Mouse (Mus musculus): ENCODE results near the gene Traf3.

GRCm38 (mm10) chr12:111134169-111134568, 32.0 kb upstream of the Traf3 start:
- TF ChIP-seq CTCF (IDR thresholded peaks at IDR 0.05; ENCODE audit: insufficient read depth, low read depth, low read length) (no peak), POLR2A (IDR thresholded peaks at IDR 0.05; ENCODE audit: insufficient read depth, low read depth, low read length) (no peak)

All from olfactory bulb, adult 2 months (tissue).